Mouse (Mus musculus): ENCODE results near the gene Zfp933. TPM values are rescaled to one million over a fixed set of nuclear protein-coding genes. Genes with fewer than 3 reads are reported as not detected.

Gene Zfp933
- total RNA-seq, 2 experiments from 2014 or later, result 11.2 to 12.4 TPM

Other genes with a start within 250 kb of the Zfp933 start
- gene Zfp979, start 205.9 kb downstream of the Zfp933 start, total RNA-seq (2021), result 1 to 10 TPM; 3.2 to 4.4 TPM
- gene Zfp534, start 145.8 kb downstream of the Zfp933 start, total RNA-seq (2021), result not detected
- gene Zfp984, start 38.6 kb downstream of the Zfp933 start, total RNA-seq (2021), result 1 to 10 TPM; 3.4 to 5.2 TPM
- 10 to 100 TPM in 1 of 2 experiments, 1 to 10 TPM in 1; 8.8 to 12.4 TPM for gene Miip, start 20.4 kb upstream of the Zfp933 start, total RNA-seq (2021)
- gene Fv1, start 20.6 kb upstream of the Zfp933 start, total RNA-seq (2021), result 10 to 100 TPM; 11.2 to 14.3 TPM
- 100 to 1,000 TPM; 583 to 610 TPM for gene Mfn2, start 56.3 kb upstream of the Zfp933 start, total RNA-seq (2021)
- 100 to 1,000 TPM in 1 of 2 experiments, 10 to 100 TPM in 1; 97.7 to 104 TPM for gene Plod1, start 88.4 kb upstream of the Zfp933 start, total RNA-seq (2021)
- gene 2510039O18Rik, start 92.5 kb upstream of the Zfp933 start, total RNA-seq (2021), result 10 to 100 TPM; 47.0 to 49.5 TPM
- 100 to 1,000 TPM; 204 to 360 TPM for gene Nppb, start 137.4 kb upstream of the Zfp933 start, total RNA-seq (2021)
- gene Nppa, start 152.4 kb upstream of the Zfp933 start, total RNA-seq (2021), result 1,000 to 10,000 TPM in 1 of 2 experiments, 100 to 1,000 TPM in 1; 613 to 1,804 TPM
- gene Clcn6, start 190.5 kb upstream of the Zfp933 start, total RNA-seq (2021), result 10 to 100 TPM; 11.0 to 14.6 TPM
- gene Mthfr, start 190.7 kb upstream of the Zfp933 start, total RNA-seq (2021), result 10 to 100 TPM; 15.2 to 16.5 TPM
- gene Agtrap, start 239.7 kb upstream of the Zfp933 start, total RNA-seq (2021), result 10 to 100 TPM; 33.6 to 37.0 TPM

Measured in heart, postnatal 10 days (tissue).